8 mouse cellular contexts compared by ENCODE assay signal in genomic region chr11:35664991-35665390, GRCm38 (mm10).
DNase-seq lines count a peak whose midpoint lies in the region; ATAC-seq and TF ChIP-seq lines count a peak whose summit lies in the region.

No protein-coding gene starts in this region.

- TF ChIP-seq CTCF in lung, postnatal 0 days (IDR thresholded peaks at IDR 0.05): peak; percentile 54

- H3K4me3 ChIP-seq in lung, postnatal 0 days (ENCODE audit: low read depth, low read length): no peak overlapping the region
- no peak overlapping the region for H3K4me3 ChIP-seq in embryonic facial prominence, embryonic 14.5 days (ENCODE audit: low read depth, low read length)
- no peak overlapping the region for H3K4me3 ChIP-seq in intestine, embryonic 14.5 days (ENCODE audit: low read depth, low read length)
- H3K4me3 ChIP-seq in midbrain, embryonic 10.5 days: no peak overlapping the region

- H3K36me3 ChIP-seq in lung, postnatal 0 days (ENCODE audit: insufficient read depth, low read length): no peaks in the 10 kb centered on the region
- 0 out of 2 replicates have a peak, but pooled peaks cover 1% of the 10 kb centered on the region for H3K36me3 ChIP-seq in embryonic facial prominence, embryonic 14.5 days (ENCODE audit: control insufficient read depth, insufficient read depth, low read length)
- no peaks in the 10 kb centered on the region for H3K36me3 ChIP-seq in intestine, embryonic 14.5 days (ENCODE audit: control insufficient read depth, insufficient read depth, low read length)
- H3K36me3 ChIP-seq in midbrain, embryonic 10.5 days: peaks cover 5% of the 10 kb centered on the region; the same call in 1 of the 2 replicates

- WGBS in lung, postnatal 0 days: 62% methylated on average over 5 of the region's 5 CpGs
- 48% methylated on average over 5 of the region's 5 CpGs for WGBS in embryonic facial prominence, embryonic 14.5 days
- WGBS in intestine, embryonic 14.5 days: 57% methylated on average over 5 of the region's 5 CpGs
- WGBS in midbrain, embryonic 10.5 days: 37% methylated on average over 5 of the region's 5 CpGs

- TF ChIP-seq EP300 in lung, postnatal 0 days (IDR thresholded peaks at IDR 0.05): no peak

- H3K9ac ChIP-seq in lung, postnatal 0 days (replicated peaks; ENCODE audit: low read depth): no peak overlapping the region
- no peak overlapping the region for H3K9ac ChIP-seq in embryonic facial prominence, embryonic 14.5 days (ENCODE audit: low read depth, low read length)
- H3K9ac ChIP-seq in intestine, embryonic 14.5 days (ENCODE audit: low read length): no peak overlapping the region

- no peaks in the 10 kb centered on the region for H3K9me3 ChIP-seq in lung, postnatal 0 days (ENCODE audit: low read length)
- no peaks in the 10 kb centered on the region for H3K9me3 ChIP-seq in embryonic facial prominence, embryonic 14.5 days (ENCODE audit: control insufficient read depth, low read length)
- no peaks in the 10 kb centered on the region for H3K9me3 ChIP-seq in intestine, embryonic 14.5 days (ENCODE audit: control insufficient read depth, low read length)
- no peaks in the 10 kb centered on the region for H3K9me3 ChIP-seq in midbrain, embryonic 10.5 days (replicated peaks)

- ATAC-seq in lung, postnatal 0 days: no peak
- ATAC-seq in embryonic facial prominence, embryonic 14.5 days (ENCODE audit: low read depth): peak; percentile 58; the same call in 1 of the 2 replicates
- no peak for ATAC-seq in intestine, embryonic 14.5 days (replicated peaks; ENCODE audit: low FRiP score, low TSS enrichment, low read depth)

- no peaks in the 10 kb centered on the region for H3K4me1 ChIP-seq in lung, postnatal 0 days (ENCODE audit: insufficient read depth, low read depth, low read length)
- no peaks in the 10 kb centered on the region for H3K4me1 ChIP-seq in embryonic facial prominence, embryonic 14.5 days (ENCODE audit: control insufficient read depth, insufficient read depth, low read length)
- no peaks in the 10 kb centered on the region for H3K4me1 ChIP-seq in intestine, embryonic 14.5 days (replicated peaks; ENCODE audit: control insufficient read depth, insufficient read depth, low read length)
- H3K4me1 ChIP-seq in midbrain, embryonic 10.5 days: peaks cover 21% of the 10 kb centered on the region

- H3K4me2 ChIP-seq in lung, postnatal 0 days (replicated peaks; ENCODE audit: low read depth, low read length): no peak overlapping the region
- H3K4me2 ChIP-seq in embryonic facial prominence, embryonic 14.5 days (ENCODE audit: low read depth, low read length): no peak overlapping the region
- H3K4me2 ChIP-seq in intestine, embryonic 14.5 days (ENCODE audit: low read length): no peak overlapping the region

- no peaks in the 10 kb centered on the region for H3K27me3 ChIP-seq in lung, postnatal 0 days (replicated peaks; ENCODE audit: insufficient read depth, low read length)
- H3K27me3 ChIP-seq in embryonic facial prominence, embryonic 14.5 days (replicated peaks; ENCODE audit: control insufficient read depth, insufficient read depth, low read length): no peaks in the 10 kb centered on the region
- no peaks in the 10 kb centered on the region for H3K27me3 ChIP-seq in intestine, embryonic 14.5 days (replicated peaks; ENCODE audit: control insufficient read depth, insufficient read depth, low read length)
- peaks cover 88% of the 10 kb centered on the region for H3K27me3 ChIP-seq in midbrain, embryonic 10.5 days (ENCODE audit: low read depth, poor library complexity, severe bottlenecking)

- H3K27ac ChIP-seq in lung, postnatal 0 days (ENCODE audit: low read length): no peak overlapping the region
- no peak overlapping the region for H3K27ac ChIP-seq in embryonic facial prominence, embryonic 14.5 days (replicated peaks; ENCODE audit: low read depth, low read length)
- H3K27ac ChIP-seq in intestine, embryonic 14.5 days (ENCODE audit: low read depth): no peak overlapping the region
- peak overlapping the region; percentile 23; the same call in 1 of the 2 replicates for H3K27ac ChIP-seq in midbrain, embryonic 10.5 days (replicated peaks)

- DNase-seq in lung, postnatal 0 days (ENCODE audit: low spot score): no peak
- no peak for DNase-seq in lung, postnatal 4 days
- peak; percentile 45 for DNase-seq in adrenal gland, postnatal 14 days
- peak; percentile 56 for DNase-seq in embryonic facial prominence, embryonic 14.5 days (ENCODE audit: low spot score)
- DNase-seq in intestine, embryonic 14.5 days (ENCODE audit: low spot score): peak; percentile 59
- peak; percentile 57 for DNase-seq in midbrain, embryonic 10.5 days (ENCODE audit: low spot score)
- DNase-seq in spleen, postnatal 14 days (ENCODE audit: low spot score in 2 of 2): no peak
- no peak for DNase-seq in gastrocnemius, postnatal 4 days (ENCODE audit: low spot score in 2 of 2)

Comparison
In these comparisons a context has a peak if more than half of its experiments do, and no peak if none do; other contexts are left out.
1. DNase-seq: peak in adrenal gland, postnatal 14 days (single experiment), embryonic facial prominence, embryonic 14.5 days (single experiment), intestine, embryonic 14.5 days (single experiment) and midbrain, embryonic 10.5 days (single experiment); none in lung, postnatal 0 days (single experiment), lung, postnatal 4 days (0 of 2), spleen, postnatal 14 days (0 of 2) and gastrocnemius, postnatal 4 days (0 of 2).